17 mouse cellular contexts compared by ENCODE assay signal in genomic region chr2:65101388-65101787, GRCm38 (mm10).
DNase-seq lines count a peak whose midpoint lies in the region; TF ChIP-seq lines count a peak whose summit lies in the region.
"Had no signal": no experiment of that assay in that cellular context is flagged by ENCODE, and none has a peak within 500 bp of the region (broad histone marks: within the 10 kb centered on the region; RNA-seq: fewer than 3 reads in every experiment).

No protein-coding gene starts in this region.

- no peak for TF ChIP-seq CTCF in lung, adult 2 months (IDR thresholded peaks at IDR 0.05; ENCODE audit: insufficient read depth, low read length)

- no peaks in the 10 kb centered on the region; the same call in 1 of the 2 replicates for H3K4me1 ChIP-seq in lung, adult 2 months (ENCODE audit: control insufficient read depth, insufficient read depth, low read length)
- H3K4me1 ChIP-seq: hindbrain, embryonic 15.5 days; stomach, embryonic 15.5 days had no signal

- no peak for TF ChIP-seq POLR2A in lung, adult 2 months (IDR thresholded peaks at IDR 0.05; ENCODE audit: borderline replicate concordance, extremely low read depth, low read depth, low read length)

- WGBS in lung, adult 2 months: 53% methylated on average over 2 of the region's 2 CpGs

- peak; percentile 26 for DNase-seq in adrenal gland, postnatal 10 days
- no peak for DNase-seq in adrenal gland, adult 18-20 months (ENCODE audit: low spot score in 2 of 2)
- DNase-seq in lung, postnatal 25 days (ENCODE audit: low spot score): peak; percentile 50
- no peak for DNase-seq in lung, adult 2 months
- DNase-seq in c-Kit-positive CD71-negative TER-119-negative erythroid progenitor cells, embryonic 14.5 days (ENCODE audit: low read depth): peak; percentile 8
- DNase-seq in monocyte, adult 2 months (ENCODE audit: low read depth in 1 of 2, low spot score in 2 of 2): peak; percentile 9 to 34
- DNase-seq in frontal cortex, adult 2 months (ENCODE audit: extremely low spot score in 1 of 2, low spot score in 1 of 2): no peak
- no peak for DNase-seq in left cerebral cortex, adult 9 months (ENCODE audit: low spot score in 2 of 2)
- DNase-seq: cerebellum, adult 9-11 months; embryo, embryonic 11 days; heart, postnatal 14 days; kidney, postnatal 36 days; midbrain, embryonic 14.5 days; right cerebral cortex, postnatal 25 days had no signal

- H3K4me3 ChIP-seq in lung, adult 2 months (replicated peaks; ENCODE audit: extremely low read depth, low read depth, low read length): no peak overlapping the region
- H3K4me3 ChIP-seq: heart, embryonic 12.5 days; hindbrain, embryonic 15.5 days; stomach, embryonic 15.5 days had no signal

Comparison
In these comparisons a context has a peak if more than half of its experiments do, and no peak if none do; other contexts are left out.
1. DNase-seq: peak in adrenal gland, postnatal 10 days (single experiment), lung, postnatal 25 days (single experiment), c-Kit-positive CD71-negative TER-119-negative erythroid progenitor cells, embryonic 14.5 days (single experiment) and monocyte, adult 2 months (2 of 2); none in adrenal gland, adult 18-20 months (0 of 2), lung, adult 2 months (single experiment), frontal cortex, adult 2 months (0 of 2) and left cerebral cortex, adult 9 months (0 of 2).